Mouse (Mus musculus) heart, embryonic 14.5 days (tissue): ENCODE data around the gene Apon. TPM values are rescaled to one million over a fixed set of nuclear protein-coding genes. Genes with fewer than 3 reads are reported as not detected.

Experiments
- ATAC-seq: fragments of 200-750 bp; cut with Nextera tagmentation; 2 replicates; pipeline ENCODE4 v1.8.0; 2017; ENCODE audit warnings: low read depth, moderate TSS enrichment; ENCODE audit not compliant: insufficient number of reproducible peaks, insufficient read depth, low FRiP score
- H3K27ac ChIP-seq, 2 experiments: fragments of 200-500 bp in 1 of 2; fragments of 300-500 bp in 1 of 2; sonication (generic) in 1 of 2; replicated peaks in 1 of 2; 2 replicates each; pipeline ENCODE4 v1.5.1; 2012 to 2014; ENCODE audit warnings: low read depth in 2 of 2, low read length in 2 of 2, control low read depth in 1 of 2, mild to moderate bottlenecking in 1 of 2, mixed read lengths in 1 of 2; ENCODE audit not compliant: control insufficient read depth in 1 of 2, insufficient read depth in 1 of 2
- H3K27me3 ChIP-seq: fragments of 300-500 bp; sonication (generic); 2 replicates; pipeline ENCODE4 v1.6.1; 2014; ENCODE audit warnings: mild to moderate bottlenecking, low read length, control low read depth; ENCODE audit not compliant: control insufficient read depth, insufficient read depth
- H3K36me3 ChIP-seq: fragments of 300-500 bp; sonication (generic); 2 replicates; pipeline ENCODE4 v1.6.1; 2014; ENCODE audit warnings: mild to moderate bottlenecking, control low read depth, low read length, mixed read lengths; ENCODE audit not compliant: control insufficient read depth, insufficient read depth
- H3K4me1 ChIP-seq, 2 experiments: fragments of 200-500 bp in 1 of 2; fragments of 300-500 bp in 1 of 2; sonication (generic) in 1 of 2; 2 replicates each; pipeline ENCODE4 v1.6.1; 2012 to 2014; ENCODE audit warnings: low read length in 2 of 2, control low read depth in 1 of 2, mixed read lengths in 1 of 2; ENCODE audit not compliant: control insufficient read depth in 2 of 2, insufficient read depth in 2 of 2
- H3K4me2 ChIP-seq: fragments of 300-500 bp; sonication (generic); 2 replicates; pipeline ENCODE4 v1.6.1; 2014; ENCODE audit warnings: mild to moderate bottlenecking, low read length
- H3K4me3 ChIP-seq, 2 experiments: fragments of 200-500 bp in 1 of 2; fragments of 300-500 bp in 1 of 2; sonication (generic) in 1 of 2; 2 replicates each; pipeline ENCODE4 v1.5.1; 2012 to 2014; ENCODE audit warnings: low read length in 2 of 2, mild to moderate bottlenecking in 2 of 2, control low read depth in 1 of 2, low read depth in 1 of 2, moderate library complexity in 1 of 2; ENCODE audit not compliant: control insufficient read depth in 1 of 2, insufficient read depth in 1 of 2
- H3K9ac ChIP-seq: fragments of 300-500 bp; sonication (generic); 2 replicates; pipeline ENCODE4 v1.6.1; 2014; ENCODE audit warnings: mild to moderate bottlenecking, low read length
- H3K9me3 ChIP-seq: fragments of 300-500 bp; sonication (generic); 2 replicates; pipeline ENCODE4 v1.6.1; 2016; ENCODE audit warnings: low read length, control low read depth; ENCODE audit not compliant: control insufficient read depth
- WGBS: fragments of 180-500 bp; shearing (Covaris S2); extraction: QIAGEN DNeasy Blood & Tissue Kit; methylation state at CpG from one replicate; pipeline ENCODE4 v1.1.7; 2014; 5-methylcytosine and 5-hydroxymethylcytosine counted together
- polyA plus RNA-seq: library from polyadenylated mRNA; unstranded; fragments of >200 nt; fragmentation: Nextera tagmentation; extraction: Ambion mirVana; gene quantifications from 2 replicates; pipeline ENCODE4 v1.2.1, GENCODE M21; 2014

Gene Apon
- 0.15 TPM in 1 of 2 replicates, not detected in the other for polyA plus RNA-seq

GRCm38 (mm10) chr10:128253677-128254255, at the start of gene Apon:
TSS of gene Apon (plus strand) at chr10:128254096.
- Histone ChIP-seq H3K9me3 (no peaks in the 10 kb centered on the region), H3K9ac (no peak within 1 kb of the TSS)
- no peak for ATAC-seq

DNA sequence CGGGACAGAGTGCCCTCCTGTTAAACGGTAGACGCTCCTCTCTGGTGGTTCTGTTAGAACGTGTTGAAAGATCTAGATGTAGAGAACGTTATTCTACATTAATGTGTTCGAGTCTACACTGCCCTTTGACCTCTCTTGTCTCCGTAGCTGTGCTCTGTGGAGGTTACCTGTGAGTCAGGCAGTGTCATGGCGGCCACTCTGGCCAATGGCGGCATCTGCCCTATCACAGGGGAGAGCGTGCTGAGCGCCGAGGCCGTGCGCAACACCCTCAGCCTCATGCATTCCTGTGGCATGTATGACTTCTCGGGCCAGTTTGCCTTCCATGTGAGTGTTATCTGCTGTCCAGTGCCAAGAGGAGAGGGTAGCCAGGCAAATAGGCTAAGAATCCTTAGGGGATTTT, 49.0 kb upstream of the Apon start:
- no peaks in the 10 kb centered on the region for H3K9me3 ChIP-seq
- peaks cover 18% of the 10 kb centered on the region; the same call in 1 of the 2 replicates for H3K36me3 ChIP-seq
- no peak overlapping the region for H3K4me3 ChIP-seq
- WGBS: 83% methylated on average over 15 of the region's 15 CpGs
- no peaks in the 10 kb centered on the region for H3K27me3 ChIP-seq
- no peak overlapping the region for H3K27ac ChIP-seq
- no peak for ATAC-seq
- H3K4me1 ChIP-seq: no peaks in the 10 kb centered on the region; a peak in 1 of 4 replicates
- H3K9ac ChIP-seq: no peak overlapping the region
- H3K4me2 ChIP-seq: no peak overlapping the region

More at GRCm38 (mm10) chr10:128253677-128254255, at the start of gene Apon:
- Histone ChIP-seq H3K27ac (no peak within 1 kb of the TSS), H3K27me3 (no peaks in the 10 kb centered on the region), H3K4me1 (no peaks in the 10 kb centered on the region), H3K4me3 (no peak within 1 kb of the TSS), H3K36me3 (peaks cover 42% of the 10 kb centered on the region), H3K4me2 (no peak within 1 kb of the TSS)
- WGBS: 89% methylated on average over 4 of the region's 4 CpGs

GRCm38 (mm10) chr10:128208326-128208725, 45.6 kb upstream of the Apon start:
- no peak overlapping the region for H3K9ac ChIP-seq
- no peaks in the 10 kb centered on the region for H3K9me3 ChIP-seq
- H3K27ac ChIP-seq: no peak overlapping the region
- peaks cover 5 to 12% of the 10 kb centered on the region in 2 experiments for H3K4me1 ChIP-seq
- no peak for ATAC-seq
- H3K4me2 ChIP-seq: no peak overlapping the region
- no peak overlapping the region for H3K4me3 ChIP-seq
- no peaks in the 10 kb centered on the region for H3K27me3 ChIP-seq
- 88% methylated on average over 10 of the region's 10 CpGs for WGBS
- peaks cover 22% of the 10 kb centered on the region; the same call in 1 of the 2 replicates for H3K36me3 ChIP-seq

DNA sequence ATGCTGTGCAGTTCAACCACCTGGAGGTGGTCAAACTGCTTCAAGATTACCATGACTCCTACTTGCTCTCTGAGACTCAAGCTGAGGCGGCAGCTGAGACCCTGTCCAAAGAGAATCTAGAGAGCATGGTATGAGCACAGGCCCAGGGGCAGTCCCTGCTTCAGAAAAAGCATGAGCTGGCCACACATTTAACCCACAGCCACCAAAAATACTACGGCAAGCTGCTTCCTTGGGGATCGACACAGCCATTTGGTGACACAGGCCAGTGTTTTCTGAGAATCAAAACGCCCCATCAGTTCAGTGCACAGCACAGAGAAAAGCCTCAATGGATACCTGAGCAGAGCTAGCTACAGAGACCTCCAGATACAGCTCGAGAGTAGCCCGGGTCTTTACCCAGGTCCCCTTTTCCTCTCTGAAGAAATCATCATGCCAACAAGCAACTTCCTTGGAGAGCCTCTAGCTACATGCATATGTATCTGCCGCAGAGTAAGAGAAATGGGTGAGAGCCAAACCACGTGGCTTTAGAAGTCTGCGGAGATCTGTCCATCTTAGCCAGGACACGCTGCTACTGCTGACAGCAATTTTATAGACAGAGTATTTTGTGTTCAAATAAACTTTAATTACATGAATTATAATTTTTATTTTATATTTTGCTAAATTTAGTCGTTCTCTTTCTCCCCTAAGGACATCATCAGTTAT, 44.4 kb upstream of the Apon start:
- no peaks in the 10 kb centered on the region for H3K9me3 ChIP-seq
- H3K4me2 ChIP-seq: no peak overlapping the region
- ATAC-seq: no peak
- peaks cover 5 to 12% of the 10 kb centered on the region in 2 experiments for H3K4me1 ChIP-seq
- no peaks in the 10 kb centered on the region for H3K27me3 ChIP-seq
- H3K9ac ChIP-seq: no peak overlapping the region
- no peak overlapping the region for H3K27ac ChIP-seq
- peaks cover 22% of the 10 kb centered on the region; the same call in 1 of the 2 replicates for H3K36me3 ChIP-seq
- no peak overlapping the region for H3K4me3 ChIP-seq
- WGBS: 89% methylated on average over 11 of the region's 11 CpGs

DNA sequence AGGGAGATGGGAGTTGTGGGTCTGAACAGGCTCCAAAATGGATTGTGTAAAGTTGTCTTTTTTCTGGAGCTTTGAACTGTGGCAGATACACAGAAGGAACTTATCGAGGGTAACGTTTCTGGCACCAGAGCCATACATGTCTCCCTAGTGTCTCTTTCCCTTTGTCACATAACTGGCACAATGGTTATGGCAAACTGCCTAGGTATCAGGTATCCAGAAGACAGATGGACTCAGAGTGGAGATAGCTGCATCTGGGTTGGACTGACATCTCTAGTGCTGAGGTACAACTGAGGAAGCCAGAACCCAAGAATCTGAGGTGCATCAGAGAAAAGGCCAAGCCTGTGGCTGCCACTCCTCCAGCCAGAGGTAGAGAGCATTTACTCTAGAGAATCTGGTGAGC, 43.8 kb upstream of the Apon start:
- ATAC-seq: no peak
- no peaks in the 10 kb centered on the region for H3K9me3 ChIP-seq
- no peak overlapping the region for H3K9ac ChIP-seq
- no peaks in the 10 kb centered on the region for H3K27me3 ChIP-seq
- WGBS: 94% methylated on average over 2 of the region's 2 CpGs
- H3K4me3 ChIP-seq: no peak overlapping the region
- peaks cover 22% of the 10 kb centered on the region; the same call in 1 of the 2 replicates for H3K36me3 ChIP-seq
- peaks cover 5 to 12% of the 10 kb centered on the region in 2 experiments for H3K4me1 ChIP-seq
- H3K4me2 ChIP-seq: no peak overlapping the region
- H3K27ac ChIP-seq: no peak overlapping the region

DNA sequence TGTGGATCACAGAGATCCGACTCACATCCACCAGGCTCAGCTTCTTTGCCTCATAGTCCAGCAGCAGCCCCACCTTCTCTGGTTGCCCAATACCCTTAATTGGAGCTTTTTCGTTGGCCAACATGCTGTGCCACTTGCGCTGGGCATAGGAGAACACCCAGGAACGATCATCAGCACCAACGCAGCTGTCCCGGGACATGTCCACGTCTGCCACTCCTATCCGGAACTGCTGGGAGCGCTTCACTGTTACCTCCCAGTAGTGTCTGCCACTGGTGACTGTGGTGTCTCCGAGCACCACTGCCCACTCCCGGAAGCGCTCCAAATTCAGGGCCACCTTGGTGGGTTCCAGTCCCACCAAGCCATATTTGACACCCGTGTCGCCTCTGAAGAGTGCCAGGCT, 42.9 kb upstream of the Apon start:
- 16% methylated on average over 14 of the region's 14 CpGs for WGBS
- Histone ChIP-seq H3K4me2 (peak overlapping the region; percentile 86), H3K9ac (peak overlapping the region; percentile 84), H3K9me3 (no peaks in the 10 kb centered on the region), H3K36me3 (peaks cover 19% of the 10 kb centered on the region; the same call in 1 of the 2 replicates), H3K27ac (peak overlapping the region in 1 of 2 experiments; percentile 10; a peak in 1 of 4 replicates), H3K4me1 (peaks cover 5 to 12% of the 10 kb centered on the region in 2 experiments), H3K4me3 (peak overlapping the region; percentile 82 to 86), H3K27me3 (no peaks in the 10 kb centered on the region)
- ATAC-seq: no peak

DNA sequence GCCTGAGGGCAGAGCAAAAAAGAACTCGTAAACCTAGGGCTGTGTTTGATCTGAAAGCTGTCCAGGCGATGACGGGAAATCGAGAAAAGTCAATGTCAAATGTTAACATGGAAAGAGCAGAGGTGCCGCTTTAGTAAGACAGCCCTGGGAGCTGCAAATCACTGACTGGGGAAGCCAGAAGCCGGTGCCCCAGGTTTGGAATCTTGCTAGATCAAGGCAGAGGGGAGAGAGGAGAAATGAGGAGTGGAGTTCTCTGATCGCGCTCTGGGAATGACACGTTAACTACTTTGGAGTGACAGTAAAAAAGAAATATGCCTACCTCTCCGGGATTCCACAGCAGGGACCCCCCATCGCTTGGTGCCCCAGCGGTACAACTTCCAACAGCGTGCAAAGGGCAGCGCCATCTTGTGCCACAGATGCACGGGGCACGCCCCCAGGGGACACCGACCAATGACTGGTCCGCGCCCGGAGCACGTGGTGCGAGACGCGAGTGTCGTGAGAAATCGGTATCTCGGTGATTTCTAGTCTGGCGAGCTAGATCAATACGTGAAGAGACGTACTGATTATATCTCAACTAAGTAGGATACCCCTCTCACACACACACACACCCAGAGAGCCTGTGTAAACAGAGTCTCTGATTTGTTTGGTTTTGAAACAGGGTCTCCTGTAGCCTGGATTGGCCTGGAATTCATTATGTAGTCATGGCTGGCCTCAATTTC, 42.3 kb upstream of the Apon start, which contains the start of gene Spryd4:
Gene Spryd4 (minus strand): TSS at position 418 of the 719 bp plus-strand sequence.
- Histone ChIP-seq H3K4me2 (peak within 1 kb of the TSS; percentile 86), H3K9me3 (no peaks in the 10 kb centered on the region), H3K36me3 (peaks cover 14% of the 10 kb centered on the region; the same call in 1 of the 2 replicates), H3K4me3 (peak within 1 kb of the TSS; percentile 82 to 86), H3K4me1 (peaks cover 5 to 12% of the 10 kb centered on the region in 2 experiments), H3K27ac (peak within 1 kb of the TSS; percentile 10 to 39; a peak in 3 of 4 replicates), H3K9ac (peak within 1 kb of the TSS; percentile 84), H3K27me3 (no peaks in the 10 kb centered on the region)
- under 1% methylated on average over 30 of the region's 30 CpGs for WGBS
- peak; percentile 90 for ATAC-seq
